Mouse (Mus musculus) erythroblast, embryonic 14.5 days (primary cell): Measurements from ENCODE around the gene Rfpl4b.

ENCODE experiments used
- GATA1 ChIP-seq: IDR thresholded peaks from 2 replicates; pipeline ENCODE4 v1.6.1; 2012; ENCODE audit warnings: low read length, inconsistent platforms, mixed read lengths
- TAL1 ChIP-seq: IDR thresholded peaks from 3 replicates; pipeline ENCODE4 v1.6.1; 2012; ENCODE audit warnings: low read length, inconsistent platforms, mixed read lengths

DNA sequence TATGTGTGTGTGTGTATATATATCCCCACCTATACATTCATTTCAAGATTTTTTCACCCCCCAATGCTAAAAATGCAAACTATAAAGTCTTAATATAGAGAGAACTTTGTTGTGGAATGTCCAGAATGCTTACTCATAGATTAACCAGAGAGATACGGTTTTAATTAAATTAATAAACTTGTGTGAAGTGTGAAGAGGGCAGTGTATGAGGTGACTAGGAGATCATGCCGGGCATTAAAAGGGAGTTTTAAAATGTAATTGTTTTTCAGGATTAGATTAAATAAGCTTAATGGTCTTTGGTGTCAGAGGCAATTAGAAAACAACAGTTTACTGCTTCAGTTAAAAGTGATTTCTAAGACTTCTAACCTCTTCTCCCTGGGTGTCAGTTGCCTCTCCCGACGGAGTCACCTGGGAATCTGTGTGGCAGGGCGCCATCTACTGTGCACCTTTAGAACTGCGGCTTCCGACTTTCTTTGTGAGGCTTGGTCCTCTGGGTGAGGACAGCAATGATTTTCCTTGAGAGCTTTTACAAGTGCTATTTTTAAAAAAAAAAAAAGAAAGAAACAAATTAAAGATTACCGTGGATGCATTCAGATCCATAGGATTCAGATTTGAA, 27.4 kb upstream of the Rfpl4b start:
- TF ChIP-seq GATA1 (no peak), TAL1 (no peak)
